Mouse (Mus musculus) brain, embryonic 14.5 days (tissue): ENCODE data around the gene Lrrc4. TPM values are rescaled to one million over a fixed set of nuclear protein-coding genes. Genes with fewer than 3 reads are reported as not detected.

Experiments used
- DNase-seq: peaks from one replicate; pipeline ENCODE4 v3.0.0-alpha.2; 2011; ENCODE audit warnings: low read depth
- CTCF ChIP-seq: fragments of 200-500 bp; IDR thresholded peaks from 2 replicates; pipeline ENCODE4 v1.5.1; 2012; ENCODE audit warnings: inconsistent platforms, mild to moderate bottlenecking, moderate library complexity, borderline replicate concordance; ENCODE audit not compliant: insufficient read depth, insufficient read length; ENCODE audit errors: extremely low read depth
- POLR2A ChIP-seq: fragments of 200-500 bp; IDR thresholded peaks from 2 replicates; pipeline ENCODE4 v1.6.1; 2012; ENCODE audit warnings: mild to moderate bottlenecking, inconsistent platforms, borderline replicate concordance; ENCODE audit not compliant: poor library complexity, insufficient read depth, insufficient read length, severe bottlenecking; ENCODE audit errors: extremely low read depth
- polyA plus RNA-seq: library from polyadenylated mRNA; depleted of rRNA; stranded (reverse); fragments of >200 nt; gene quantifications from 2 replicates; pipeline ENCODE4 v1.2.3, GENCODE M21; 2012

Lrrc4 gene
- polyA plus RNA-seq, 1 experiment, result 28.4 TPM

- no peak for DNase-seq
- TF ChIP-seq CTCF (no peak), POLR2A (no peak)
Measured at GRCm38 (mm10) chr6:28834046-28834445, 2.5 kb upstream of the Lrrc4 start.

GRCm38 (mm10) chr6:28833380-28833822 lies 1.9 kb upstream of the Lrrc4 start:
- peak; percentile 73 for DNase-seq
- TF ChIP-seq CTCF (no peak), POLR2A (no peak)

GRCm38 (mm10) chr6:28832751-28833291 lies 1.3 kb upstream of the Lrrc4 start:
- TF ChIP-seq CTCF (no peak), POLR2A (peak; percentile 21; the same call in 1 of the 2 replicates)

GRCm38 (mm10) chr6:28831854-28832750 lies 555 bp upstream of the Lrrc4 start:
- TF ChIP-seq CTCF, result no peak
- TF ChIP-seq POLR2A, result no peak
- peak; percentile 83 for DNase-seq

More at GRCm38 (mm10) chr6:28832751-28833291, 1.3 kb upstream of the Lrrc4 start:
- peak; percentile 91 for DNase-seq

GRCm38 (mm10) chr6:28830306-28830705 lies 1.2 kb downstream of the Lrrc4 start:
- no peak for TF ChIP-seq POLR2A
- TF ChIP-seq CTCF, result no peak
- DNase-seq, result no peak

GRCm38 (mm10) chr6:28828593-28828992 lies 3.0 kb downstream of the Lrrc4 start:
- no peak for TF ChIP-seq POLR2A
- TF ChIP-seq CTCF, result no peak
- peak; percentile 75 for DNase-seq

- DNase-seq, result no peak
- no peak for TF ChIP-seq CTCF
- TF ChIP-seq POLR2A, result no peak
Measured at GRCm38 (mm10) chr6:28827565-28827964, 4.0 kb downstream of the Lrrc4 start.

- peak; percentile 62 for DNase-seq
- TF ChIP-seq CTCF (peak; percentile 34; the same call in 1 of the 2 replicates), POLR2A (no peak)
Measured at GRCm38 (mm10) chr6:28826689-28827389, 4.7 kb downstream of the Lrrc4 start.

- peak; percentile 56 for DNase-seq
- TF ChIP-seq POLR2A (no peak), CTCF (no peak)
Measured at GRCm38 (mm10) chr6:28825894-28826293, 5.7 kb downstream of the Lrrc4 start.

- DNase-seq, result no peak
- TF ChIP-seq CTCF, result no peak
Measured at GRCm38 (mm10) chr6:28823802-28824201, 7.7 kb downstream of the Lrrc4 start.

GRCm38 (mm10) chr6:28823375-28823774 lies 8.2 kb downstream of the Lrrc4 start:
- TF ChIP-seq POLR2A (no peak), CTCF (no peak)
- no peak for DNase-seq

GRCm38 (mm10) chr6:28822296-28822695 lies 9.3 kb downstream of the Lrrc4 start:
- TF ChIP-seq CTCF (no peak), POLR2A (no peak)
- DNase-seq, result no peak
